Mouse (Mus musculus): Measurements from ENCODE around the gene Fance. TPM values are rescaled to one million over a fixed set of nuclear protein-coding genes. Genes with fewer than 3 reads are reported as not detected.
"Not testable (repeated sequence)": the region's sequence is repeated elsewhere in the genome, so short reads cannot be mapped to it uniquely, and the experiment has no call there.

Gene Fance
- total RNA-seq, 2 experiments from 2014 or later = 30.3 to 34.9 TPM

GRCm38 (mm10) chr17:28349901-28350465 lies 36.7 kb downstream of the Fance start:
- Histone ChIP-seq H3K27ac (peak overlapping the region; percentile 62; the same call in 1 of the 2 replicates), H3K4me3 (peak overlapping the region; percentile 61)
- no peak for DNase-seq (ENCODE audit: low spot score in 2 of 2)
- no peak for TF ChIP-seq CTCF (conservative IDR thresholded peaks at IDR 0.05)

GRCm38 (mm10) chr17:28350466-28351352 lies 37.4 kb downstream of the Fance start, which contains the start of gene Tead3:
TSS of gene Tead3 (minus strand) at chr17:28350817.
- H3K27ac ChIP-seq = peak within 1 kb of the TSS; percentile 69
- peak within 1 kb of the TSS; percentile 61 for H3K4me3 ChIP-seq
- no peak for DNase-seq (ENCODE audit: low spot score in 2 of 2)
- no peak for TF ChIP-seq CTCF (conservative IDR thresholded peaks at IDR 0.05)

GRCm38 (mm10) chr17:28351353-28351890 lies 38.1 kb downstream of the Fance start:
- peak overlapping the region; percentile 69; the same call in 1 of the 2 replicates for H3K27ac ChIP-seq
- H3K4me3 ChIP-seq = peak overlapping the region; percentile 61
- no peak for TF ChIP-seq CTCF (conservative IDR thresholded peaks at IDR 0.05)
- no peak for DNase-seq (ENCODE audit: low spot score in 2 of 2)

- TF ChIP-seq CTCF (conservative IDR thresholded peaks at IDR 0.05) = no peak
- Histone ChIP-seq H3K27ac (no peak overlapping the region), H3K4me3 (no peak overlapping the region)
- no peak for DNase-seq (ENCODE audit: low spot score in 2 of 2)
Measured at GRCm38 (mm10) chr17:28352018-28352417, 38.7 kb downstream of the Fance start.

- TF ChIP-seq CTCF (conservative IDR thresholded peaks at IDR 0.05) = no peak
- Histone ChIP-seq H3K4me3 (no peak overlapping the region), H3K27ac (no peak overlapping the region)
- no peak for DNase-seq (ENCODE audit: low spot score in 2 of 2)
Measured at GRCm38 (mm10) chr17:28355871-28356270, 42.6 kb downstream of the Fance start.

- not testable (repeated sequence) for H3K27ac ChIP-seq; H3K4me3 ChIP-seq; DNase-seq (ENCODE audit: low spot score in 2 of 2)
Measured at GRCm38 (mm10) chr17:28358576-28359261, 45.4 kb downstream of the Fance start.

GRCm38 (mm10) chr17:28360531-28361277 lies 47.4 kb downstream of the Fance start:
- H3K27ac ChIP-seq = no peak overlapping the region
- TF ChIP-seq CTCF (conservative IDR thresholded peaks at IDR 0.05) = no peak
- no peak overlapping the region for H3K4me3 ChIP-seq
- no peak for DNase-seq (ENCODE audit: low spot score in 2 of 2)

GRCm38 (mm10) chr17:28361921-28362652 lies 48.8 kb downstream of the Fance start:
- H3K27ac ChIP-seq = no peak overlapping the region
- no peak for DNase-seq (ENCODE audit: low spot score in 2 of 2)
- H3K4me3 ChIP-seq = no peak overlapping the region
- TF ChIP-seq CTCF (conservative IDR thresholded peaks at IDR 0.05) = no peak

GRCm38 (mm10) chr17:28362653-28363292 lies 49.5 kb downstream of the Fance start:
- DNase-seq (ENCODE audit: low spot score in 2 of 2) = no peak
- Histone ChIP-seq H3K4me3 (no peak overlapping the region), H3K27ac (no peak overlapping the region)
- TF ChIP-seq CTCF (conservative IDR thresholded peaks at IDR 0.05) = no peak

- Histone ChIP-seq H3K4me3 (no peak overlapping the region), H3K27ac (no peak overlapping the region)
- TF ChIP-seq CTCF (conservative IDR thresholded peaks at IDR 0.05) = no peak
- no peak for DNase-seq (ENCODE audit: low spot score in 2 of 2)
Measured at GRCm38 (mm10) chr17:28363507-28363906, 50.2 kb downstream of the Fance start.

GRCm38 (mm10) chr17:28365122-28365521 lies 51.8 kb downstream of the Fance start, which contains the start of gene Tulp1:
TSS of gene Tulp1 (minus strand) at chr17:28365222.
- no peak within 1 kb of the TSS for H3K4me3 ChIP-seq
- TF ChIP-seq CTCF (conservative IDR thresholded peaks at IDR 0.05) = no peak
- DNase-seq (ENCODE audit: low spot score in 2 of 2) = no peak
- H3K27ac ChIP-seq = no peak within 1 kb of the TSS

All from layer of hippocampus, adult 2 months (tissue).